Mouse (Mus musculus) E14TG2a.4 (cell line): ENCODE measurements at regions not wholly inside any gene's neighbourhood (a gene's known extent, or its start where the extent isn't known, plus 50 kb on each side); places are given as distances from the start of the nearest gene placed in this dataset.

Experiments used
- H3K27me3 ChIP-seq: 2 replicates; pipeline ENCODE4 v1.6.1; 2014; ENCODE audit warnings: low read length, control low read depth; ENCODE audit not compliant: insufficient read depth
- H3K36me3 ChIP-seq: 2 replicates; pipeline ENCODE4 v1.6.1; 2014; ENCODE audit warnings: low read length, control low read depth; ENCODE audit not compliant: insufficient read depth
- H3K4me1 ChIP-seq: replicated peaks from 2 replicates; pipeline ENCODE4 v1.6.1; 2014; ENCODE audit warnings: low read depth, low read length, control low read depth
- H3K4me3 ChIP-seq: replicated peaks from 2 replicates; pipeline ENCODE4 v1.5.1; 2014; ENCODE audit warnings: mild to moderate bottlenecking, low read length
- H3K9me3 ChIP-seq: 2 replicates; pipeline ENCODE4 v1.6.1; 2014; ENCODE audit warnings: low read length, control low read depth
- CTCF ChIP-seq: conservative IDR thresholded peaks from 2 replicates; pipeline ENCODE4 v1.5.1; 2014; ENCODE audit warnings: low read length
- NANOG ChIP-seq: IDR thresholded peaks from 2 replicates; pipeline ENCODE4 v1.6.1; 2014; ENCODE audit warnings: borderline replicate concordance, low read length, mixed read lengths
- POU5F1 ChIP-seq: IDR thresholded peaks from 2 replicates; pipeline ENCODE4 v1.6.1; 2014; ENCODE audit warnings: low read length, borderline replicate concordance

DNA sequence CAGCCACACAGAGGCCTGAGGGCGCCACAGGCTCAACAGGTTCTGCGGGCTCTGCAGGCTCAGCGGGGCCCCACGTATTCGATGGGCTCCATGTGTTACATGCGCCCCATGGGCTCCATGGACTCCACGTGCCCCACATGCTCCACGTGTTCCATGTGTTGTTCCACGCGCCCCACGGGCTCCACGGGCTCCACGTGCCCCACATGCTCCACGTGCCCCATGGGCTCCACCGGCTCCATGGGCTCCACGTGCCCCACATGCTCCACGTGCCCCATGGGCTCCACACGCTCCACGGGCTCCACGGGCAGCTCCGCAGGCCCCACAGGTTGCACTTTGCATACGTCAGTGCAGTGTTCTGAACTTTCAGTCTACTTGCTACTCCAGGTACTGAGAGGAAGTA lies 114.0 kb upstream of the Map1b start:
- H3K4me3 ChIP-seq: peak overlapping the region; percentile 48
- no peak for TF ChIP-seq CTCF
- TF ChIP-seq NANOG: no peak
- no peak for TF ChIP-seq POU5F1

GRCm38 (mm10) chr13:99625196-99625595 lies 108.9 kb upstream of the Map1b start:
- no peak for TF ChIP-seq CTCF
- TF ChIP-seq NANOG: no peak
- no peak for TF ChIP-seq POU5F1
- Histone ChIP-seq H3K4me1 (peaks cover 4% of the 10 kb centered on the region; the same call in 1 of the 2 replicates), H3K36me3 (no peaks in the 10 kb centered on the region), H3K4me3 (no peak overlapping the region), H3K9me3 (no peaks in the 10 kb centered on the region), H3K27me3 (no peaks in the 10 kb centered on the region)

More for the DNA sequence above, 114.0 kb upstream of the Map1b start:
- no peaks in the 10 kb centered on the region for H3K9me3 ChIP-seq
- 0 out of 2 replicates have a peak, but pooled peaks cover 4% of the 10 kb centered on the region for H3K4me1 ChIP-seq
- peaks cover 2% of the 10 kb centered on the region; the same call in 1 of the 2 replicates for H3K27me3 ChIP-seq
- no peaks in the 10 kb centered on the region for H3K36me3 ChIP-seq

DNA sequence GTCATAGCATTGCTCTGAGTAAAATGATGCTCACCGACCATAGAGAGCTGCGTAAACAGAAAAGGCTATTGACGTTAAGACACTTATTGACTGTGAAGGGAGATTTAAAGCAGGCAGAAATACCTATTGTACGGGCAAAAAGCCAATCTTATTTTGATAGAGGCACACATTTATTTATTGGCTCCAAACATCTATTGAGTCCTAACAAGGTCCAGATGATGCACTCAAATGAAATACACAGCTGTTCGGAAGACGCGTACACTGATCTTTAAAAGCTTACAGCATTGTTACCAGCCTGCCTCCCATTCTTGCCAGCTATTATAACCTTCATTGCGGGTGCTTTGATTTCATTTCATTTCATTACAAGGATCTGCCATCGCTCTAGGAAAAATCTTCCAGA lies 102.0 kb upstream of the Map1b start:
- Histone ChIP-seq H3K36me3 (no peaks in the 10 kb centered on the region), H3K4me3 (no peak overlapping the region)
- TF ChIP-seq CTCF: no peak
- TF ChIP-seq POU5F1: no peak
- TF ChIP-seq NANOG: no peak

DNA sequence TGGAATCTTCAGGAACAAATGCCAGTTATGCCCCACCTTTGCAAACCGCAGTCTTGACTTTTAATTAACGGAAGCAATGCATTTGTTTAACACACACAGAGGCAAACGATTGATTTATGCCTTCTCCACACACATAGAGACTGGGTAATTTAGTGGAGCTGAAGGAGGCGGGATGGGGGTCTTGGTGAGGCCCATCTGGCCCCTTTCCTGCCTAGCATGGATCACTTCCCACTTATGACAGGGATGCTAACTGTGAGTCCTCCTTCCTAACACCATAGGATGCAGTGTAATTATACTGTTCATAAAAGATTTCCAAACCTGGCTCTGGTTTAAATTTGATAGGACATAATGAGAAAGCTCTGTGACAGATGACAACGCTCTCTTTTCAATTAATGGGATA lies 101.1 kb upstream of the Map1b start:
- Histone ChIP-seq H3K4me3 (no peak overlapping the region), H3K36me3 (no peaks in the 10 kb centered on the region), H3K27me3 (no peaks in the 10 kb centered on the region), H3K4me1 (peaks cover 24% of the 10 kb centered on the region), H3K9me3 (peaks cover 9% of the 10 kb centered on the region)
- TF ChIP-seq NANOG (no peak), CTCF (no peak), POU5F1 (no peak)

More for the DNA sequence above, 102.0 kb upstream of the Map1b start:
- Histone ChIP-seq H3K27me3 (no peaks in the 10 kb centered on the region), H3K4me1 (peaks cover 17% of the 10 kb centered on the region; the same call in 1 of the 2 replicates), H3K9me3 (0 out of 2 replicates have a peak, but pooled peaks cover under 1% of the 10 kb centered on the region)

- peaks cover 24% of the 10 kb centered on the region for H3K9me3 ChIP-seq
- H3K4me3 ChIP-seq: no peak overlapping the region
- no peaks in the 10 kb centered on the region for H3K36me3 ChIP-seq
- H3K27me3 ChIP-seq: no peaks in the 10 kb centered on the region
- TF ChIP-seq CTCF (no peak), NANOG (no peak)
- peaks cover 55% of the 10 kb centered on the region for H3K4me1 ChIP-seq
Observed at GRCm38 (mm10) chr13:99611715-99612494, 95.6 kb upstream of the Map1b start.

GRCm38 (mm10) chr13:99610498-99610897 lies 94.2 kb upstream of the Map1b start:
- Histone ChIP-seq H3K9me3 (peaks cover 24% of the 10 kb centered on the region), H3K36me3 (no peaks in the 10 kb centered on the region), H3K4me1 (peaks cover 56% of the 10 kb centered on the region), H3K4me3 (no peak overlapping the region), H3K27me3 (no peaks in the 10 kb centered on the region)
- TF ChIP-seq CTCF (no peak), NANOG (no peak), POU5F1 (no peak)

DNA sequence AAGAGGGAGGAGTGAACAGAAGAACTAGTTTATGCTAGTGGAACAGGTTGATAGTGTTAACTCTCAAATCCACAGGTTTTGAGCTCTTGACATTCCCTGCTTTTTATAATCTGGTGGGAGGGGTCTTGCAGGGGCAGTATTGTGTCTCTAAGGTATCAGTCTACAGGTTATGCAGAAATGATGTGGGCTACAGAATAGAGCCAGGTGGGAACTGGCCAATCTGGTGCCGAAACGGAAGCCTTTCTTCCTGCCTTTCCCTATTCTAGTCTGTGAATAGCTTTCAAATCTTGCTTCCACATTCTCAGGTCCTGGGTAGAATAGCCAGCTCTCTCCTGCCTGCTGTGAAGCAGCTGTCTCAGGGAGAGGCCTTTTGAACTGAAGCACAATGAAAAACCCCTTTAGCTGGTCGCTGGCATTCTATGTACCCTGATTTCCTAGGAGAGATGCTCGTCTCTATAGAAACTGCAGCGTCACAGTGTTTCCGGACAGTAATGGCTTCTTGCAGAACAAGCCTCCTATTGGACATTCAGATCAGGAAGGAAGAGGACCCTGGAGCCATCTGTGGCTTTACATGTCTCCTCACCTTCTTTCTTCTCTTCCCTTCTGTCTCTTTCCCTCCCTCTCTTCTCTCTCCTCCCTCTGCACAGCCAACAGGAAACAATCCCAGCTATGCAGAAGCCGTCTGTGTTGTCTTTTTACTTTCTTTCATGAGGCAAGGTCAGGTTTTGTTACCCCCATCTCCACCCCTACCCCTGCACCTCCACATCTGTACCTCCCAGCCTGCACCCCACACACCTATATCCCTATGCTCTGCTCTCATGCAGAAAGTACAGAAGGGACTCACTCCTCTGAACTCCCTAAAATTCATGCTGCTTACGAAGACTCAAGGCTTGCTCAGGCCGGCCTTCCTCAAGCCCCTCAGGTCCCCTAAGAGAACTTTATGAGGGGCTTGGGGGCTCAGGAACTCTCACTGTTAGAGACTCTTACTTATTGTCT lies 93.1 kb upstream of the Map1b start:
- Histone ChIP-seq H3K36me3 (no peaks in the 10 kb centered on the region), H3K9me3 (peaks cover 24% of the 10 kb centered on the region), H3K4me3 (no peak overlapping the region), H3K4me1 (peaks cover 56% of the 10 kb centered on the region), H3K27me3 (no peaks in the 10 kb centered on the region)
- TF ChIP-seq POU5F1: no peak
- peak; percentile 28; the same call in 1 of the 2 replicates for TF ChIP-seq NANOG

DNA sequence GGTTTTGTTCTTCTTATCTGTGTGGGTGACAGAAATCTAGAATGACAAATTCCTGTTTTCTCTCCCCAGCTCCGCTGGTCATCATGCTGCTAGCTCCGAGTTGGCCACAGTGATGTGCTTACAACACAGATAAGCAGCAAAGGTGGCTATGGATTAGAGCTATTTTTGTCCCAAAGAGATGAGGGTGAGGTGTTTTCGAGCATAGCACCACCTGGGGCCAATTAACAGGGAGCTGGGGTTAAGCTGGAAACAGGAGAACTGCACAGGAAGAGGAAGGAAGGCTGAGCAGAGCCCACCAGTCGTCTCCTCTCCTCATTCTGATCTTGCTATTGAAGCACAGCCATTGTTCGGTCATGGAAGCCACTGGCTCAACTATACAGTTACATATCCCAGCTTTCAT lies 92.3 kb upstream of the Map1b start:
- 0 out of 2 replicates have a peak overlapping the region, but pooled peaks have one; percentile 26 for H3K4me3 ChIP-seq
- H3K4me1 ChIP-seq: peaks cover 50% of the 10 kb centered on the region
- peaks cover 24% of the 10 kb centered on the region for H3K9me3 ChIP-seq
- H3K27me3 ChIP-seq: no peaks in the 10 kb centered on the region
- TF ChIP-seq CTCF (no peak), POU5F1 (no peak), NANOG (no peak)
- H3K36me3 ChIP-seq: no peaks in the 10 kb centered on the region
